Mouse (Mus musculus): ENCODE results near the gene AI593442. TPM values are rescaled to one million over a fixed set of nuclear protein-coding genes. Genes with fewer than 3 reads are reported as not detected.

The AI593442 gene
- total RNA-seq (2021) = 1 to 10 TPM; 1.4 to 2.1 TPM

DNA sequence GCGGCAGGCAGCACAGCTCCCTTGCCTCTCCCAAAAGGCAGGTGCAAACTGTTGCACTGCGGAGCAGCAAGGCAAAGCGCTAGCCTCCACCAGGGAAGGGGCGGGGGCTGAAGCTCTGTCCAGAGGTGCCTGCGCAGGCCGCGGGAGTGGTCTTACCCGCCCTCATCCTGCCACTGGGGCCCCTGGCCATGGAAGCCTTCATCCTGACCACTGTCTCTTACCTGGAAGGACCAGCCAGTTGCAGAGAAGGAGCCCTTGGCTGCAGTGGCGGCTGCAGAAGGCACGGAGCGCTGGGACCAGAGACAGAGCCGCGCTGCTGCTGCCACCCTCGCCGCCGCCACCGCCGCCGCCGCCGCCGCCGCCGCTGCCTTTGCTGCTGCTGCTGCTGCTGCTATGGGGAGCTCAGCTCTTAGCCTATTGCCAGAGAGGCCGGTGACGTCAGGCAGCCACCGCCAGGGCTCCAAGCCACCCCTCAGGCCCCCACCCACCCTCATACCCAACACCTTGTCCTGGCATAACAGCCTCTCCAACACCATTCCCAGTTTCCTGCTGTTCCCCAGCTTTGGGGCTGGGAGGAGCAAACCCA, at the start of gene AI593442:
Gene AI593442, minus strand, starts transcription at position 419 of the 586 bp plus-strand sequence.
- DNase-seq = peak; percentile 8 to 9
- intact Hi-C loops (cut with DNase I) = no loop called here

DNA sequence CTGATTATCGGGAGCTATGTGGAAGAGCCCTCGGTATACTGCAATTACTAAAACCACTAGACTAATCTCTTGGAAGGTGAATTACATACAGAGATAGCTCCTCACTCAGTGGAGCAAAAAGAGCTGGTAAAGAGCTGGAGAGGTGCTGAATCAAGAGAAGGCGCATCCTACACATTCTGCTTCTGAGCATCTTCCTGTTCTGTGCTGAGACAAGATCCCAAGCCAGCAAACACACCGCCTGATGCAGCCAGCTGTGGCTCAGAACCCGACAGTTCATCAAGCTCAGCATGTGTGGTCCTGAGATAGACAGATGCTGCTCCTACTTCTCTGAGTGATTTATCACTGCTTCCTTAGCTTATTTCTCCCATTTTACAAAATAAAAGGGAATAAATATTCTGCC, 49.2 kb upstream of the AI593442 start:
- DNase-seq = no peak
- intact Hi-C loops (cut with DNase I) = no loop called here

GRCm38 (mm10) chr9:52722626-52723025, 43.0 kb upstream of the AI593442 start:
- intact Hi-C loops (cut with DNase I) = no loop called here
- DNase-seq = no peak

DNA sequence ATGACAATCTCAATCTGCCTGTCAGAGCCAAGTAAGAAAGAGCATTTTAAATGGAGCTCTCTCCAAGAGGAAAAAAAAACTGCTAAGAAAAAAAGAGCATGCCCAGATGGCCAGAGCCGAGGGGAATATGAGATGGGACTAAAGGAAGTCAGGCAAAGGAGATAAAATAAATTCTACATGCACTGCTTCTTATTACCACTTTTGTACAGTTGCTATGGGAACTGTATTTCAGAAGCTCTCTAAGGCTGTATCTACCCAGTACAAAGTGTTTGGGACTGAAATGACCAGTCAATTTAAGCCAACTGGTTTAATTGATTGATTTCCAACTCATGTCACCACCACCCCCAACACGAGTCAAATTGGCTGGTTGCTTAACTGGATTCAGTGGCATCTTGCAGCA, 40.0 kb upstream of the AI593442 start:
- intact Hi-C loops (cut with DNase I) = no loop called here
- no peak for DNase-seq

GRCm38 (mm10) chr9:52680036-52680435, 456 bp upstream of the AI593442 start:
- intact Hi-C loops (cut with DNase I) = no loop called here
- DNase-seq = no peak

GRCm38 (mm10) chr9:52678839-52679215, 753 bp downstream of the AI593442 start:
- intact Hi-C loops (cut with DNase I) = no loop called here
- DNase-seq = peak in 1 of 2 experiments; percentile 3

DNA sequence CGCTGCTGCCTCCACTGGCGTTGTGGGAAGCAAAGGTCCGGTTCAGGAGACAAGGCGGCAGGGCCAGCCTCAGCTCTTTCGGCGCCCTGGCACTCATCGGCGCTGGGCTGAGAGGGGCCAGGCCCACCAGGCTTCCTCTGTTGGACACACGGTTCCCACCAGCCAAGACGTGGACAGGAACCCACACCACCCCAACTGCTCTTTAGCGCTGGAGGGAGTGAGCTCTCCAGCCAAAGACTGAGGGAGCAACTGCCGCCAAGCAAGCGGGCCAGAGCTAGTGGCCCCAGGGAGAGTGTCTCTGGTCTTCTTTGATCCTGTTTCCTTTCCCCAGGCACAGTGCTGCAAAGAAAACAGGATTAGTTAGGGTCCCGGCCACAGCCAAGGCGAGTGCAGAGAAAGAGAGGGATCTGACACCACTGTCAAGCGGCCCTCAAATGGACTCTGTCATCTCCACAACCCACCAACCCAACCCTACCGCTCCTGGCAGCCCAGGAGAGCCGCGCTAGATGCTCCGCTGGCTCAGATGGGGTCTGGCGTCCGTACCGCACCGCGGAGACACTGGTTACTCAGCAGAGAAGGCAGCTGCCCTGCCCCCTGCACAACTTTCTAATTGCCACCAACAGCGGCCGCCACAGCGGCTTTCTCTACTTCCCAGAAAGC, 1.3 kb downstream of the AI593442 start:
- peak in 1 of 2 experiments; percentile 13 for DNase-seq
- intact Hi-C loops (cut with DNase I) = no loop called here

- intact Hi-C loops (cut with DNase I) = no loop called here
- DNase-seq = peak; percentile 31 to 40
These were observed 3.0 kb downstream of the AI593442 start for GRCm38 (mm10) chr9:52676587-52676986.

DNA sequence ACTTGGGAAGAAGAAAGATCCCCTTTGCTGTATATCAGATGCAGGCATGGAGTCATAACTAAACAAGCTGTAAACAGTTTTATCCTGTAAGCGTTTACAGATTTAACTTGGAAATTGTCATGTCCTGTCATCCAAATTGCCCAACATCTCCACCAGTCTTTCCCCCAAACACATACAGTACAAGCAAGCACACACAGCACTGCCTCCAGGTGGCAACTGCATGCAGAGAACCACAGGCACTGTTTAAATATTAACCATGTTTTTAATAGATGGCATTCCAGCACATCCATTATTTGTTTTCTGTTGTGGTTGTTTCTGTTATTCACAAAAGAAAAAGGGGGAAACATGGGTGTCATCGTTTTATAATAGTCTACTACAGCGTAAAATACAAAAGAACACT, 3.6 kb downstream of the AI593442 start:
- intact Hi-C loops (cut with DNase I) = no loop called here

DNA sequence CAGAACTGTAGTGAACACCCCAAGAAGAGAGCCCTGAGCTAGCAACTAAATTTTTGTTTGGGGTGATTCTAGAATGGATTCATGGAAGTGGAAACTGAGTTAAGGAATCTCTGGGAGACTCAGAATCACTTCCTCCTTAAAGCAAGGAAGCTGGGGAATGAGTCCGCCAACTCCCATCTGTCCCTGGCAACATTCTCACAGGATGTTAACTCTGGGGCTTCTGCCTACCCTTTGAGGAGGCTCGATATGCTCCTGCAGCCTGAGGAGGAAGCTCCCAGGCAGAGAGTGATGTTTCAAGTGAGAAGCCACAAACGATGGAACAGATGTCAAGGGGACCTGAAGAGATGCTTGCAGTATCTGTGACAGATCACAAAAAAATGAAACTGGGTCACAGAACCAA, 18.2 kb downstream of the AI593442 start:
- no peak for DNase-seq
- intact Hi-C loops (cut with DNase I) = no loop called here

More for the DNA sequence above, 3.6 kb downstream of the AI593442 start:
- no peak for DNase-seq

- no peak for DNase-seq
- intact Hi-C loops (cut with DNase I) = no loop called here
These were observed 29.1 kb downstream of the AI593442 start for GRCm38 (mm10) chr9:52650341-52650951.

DNA sequence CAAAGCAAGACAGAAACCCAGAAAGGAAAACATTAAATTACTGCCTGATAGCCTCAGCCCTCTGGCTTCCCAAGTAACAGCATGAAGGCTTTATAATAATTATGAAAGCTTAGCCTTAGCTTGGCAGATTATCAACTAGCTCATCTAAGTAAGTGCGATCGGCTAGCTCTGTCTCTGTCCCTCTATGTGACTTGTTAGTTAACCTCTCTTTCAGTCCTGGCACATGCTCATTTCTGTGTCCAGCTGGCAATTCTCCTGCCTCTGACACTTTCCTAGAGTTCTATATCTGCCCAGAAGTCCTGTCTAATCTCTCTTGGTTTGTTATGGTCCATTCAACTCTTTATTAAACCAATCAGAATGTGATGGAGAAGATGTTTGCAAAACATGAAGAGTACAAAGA, 34.3 kb downstream of the AI593442 start:
- DNase-seq = no peak
- intact Hi-C loops (cut with DNase I) = no loop called here

- intact Hi-C loops (cut with DNase I) = no loop called here
- no peak for DNase-seq
These were observed 35.0 kb downstream of the AI593442 start for GRCm38 (mm10) chr9:52644626-52645025.

GRCm38 (mm10) chr9:52644156-52644555, 35.4 kb downstream of the AI593442 start:
- no peak for DNase-seq
- intact Hi-C loops (cut with DNase I) = no loop called here

DNA sequence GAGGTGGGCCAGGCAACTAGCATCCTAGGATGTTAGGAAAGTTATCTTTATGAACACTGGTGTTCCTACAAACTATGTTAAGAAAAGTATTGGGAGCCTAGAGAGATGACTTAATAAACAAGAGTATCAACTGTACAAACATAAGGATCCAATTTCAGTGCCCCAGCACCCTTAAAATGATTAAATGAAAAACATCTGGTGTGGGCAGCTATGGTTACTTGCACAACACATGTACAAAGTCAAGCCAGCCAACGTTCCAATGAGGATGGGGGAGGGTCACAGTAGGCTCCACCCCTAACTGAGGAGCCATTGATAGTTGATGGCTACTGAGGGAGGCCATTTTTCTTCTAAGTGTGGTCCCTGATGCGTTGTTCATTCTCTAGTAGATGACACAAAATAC, 43.6 kb downstream of the AI593442 start:
- intact Hi-C loops (cut with DNase I) = no loop called here
- no peak for DNase-seq

GRCm38 (mm10) chr9:52623926-52624325, 55.7 kb downstream of the AI593442 start:
- intact Hi-C loops (cut with DNase I) = no loop called here
- no peak for DNase-seq

Data from heart, postnatal 10 days (tissue).